Mouse (Mus musculus): Measurements from ENCODE around the gene AW011738.
A peak's percentile ranks its signal among the peaks of the same experiment; 100 is the strongest.

Gene AW011738

GRCm38 (mm10) chr4:156200623-156201475, 2.3 kb upstream of the AW011738 start, which contains the start of gene Isg15:
Gene Isg15, minus strand, starts transcription at chr4:156200818.
- DNase-seq (ENCODE audit: low spot score), result peak; percentile 63

DNA sequence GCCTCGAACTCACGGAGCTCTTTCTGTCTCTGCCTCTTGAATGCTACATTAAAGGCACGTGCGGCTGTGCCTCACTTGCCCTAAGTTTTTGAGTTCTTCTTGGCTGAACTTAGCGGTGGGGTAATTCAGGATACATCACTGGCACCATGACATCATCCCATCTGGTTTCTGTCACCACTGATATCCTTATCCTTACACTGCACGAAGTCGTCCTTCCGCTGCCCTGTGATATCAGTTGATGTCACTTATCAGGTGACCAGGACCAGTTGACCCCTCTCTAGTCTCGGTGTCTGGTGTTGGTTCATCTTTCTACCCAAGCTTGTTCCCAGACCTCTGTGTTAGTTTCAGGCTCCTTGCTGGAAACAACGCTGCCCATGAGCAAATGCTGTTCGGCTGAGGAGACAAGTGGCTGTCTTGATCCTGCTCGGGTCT, 626 bp upstream of the AW011738 start:
- no peak for DNase-seq (ENCODE audit: low spot score)

DNA sequence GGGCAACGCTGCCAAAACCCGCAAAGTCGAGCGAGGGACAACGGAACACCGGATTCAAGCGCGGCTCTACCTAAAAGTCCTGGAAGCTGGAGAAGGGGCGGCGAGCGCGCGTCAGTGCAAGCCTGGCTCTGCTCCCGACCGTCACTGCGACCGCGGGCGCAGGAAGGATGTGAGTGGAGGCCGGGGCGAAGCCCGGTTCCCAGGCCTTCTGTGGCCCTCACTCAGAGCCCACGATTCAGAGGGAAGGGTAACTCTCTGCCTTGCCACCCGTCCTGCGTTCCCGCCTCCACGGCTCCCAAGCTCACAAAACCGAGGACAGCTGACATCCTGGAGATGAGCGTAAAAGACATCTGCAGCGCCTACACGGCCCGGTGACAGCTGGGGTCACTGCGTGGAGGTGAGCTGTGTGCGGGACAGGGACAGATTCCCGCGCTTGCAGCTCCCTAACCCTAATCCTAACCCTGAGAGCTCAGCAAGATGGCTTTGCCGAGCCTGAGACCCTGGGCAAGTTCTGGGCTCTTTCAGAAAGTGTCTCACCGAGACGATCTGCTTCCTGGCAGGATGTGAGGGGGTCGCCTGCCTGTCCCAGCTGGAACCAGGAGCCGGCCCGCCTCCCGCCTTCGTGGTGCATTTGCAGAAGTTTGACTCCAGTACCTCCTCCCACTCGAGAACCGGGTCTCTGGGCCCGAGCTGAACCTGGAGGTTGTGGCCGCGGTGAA, 468 bp downstream of the AW011738 start:
- DNase-seq (ENCODE audit: low spot score), result peak; percentile 26

DNA sequence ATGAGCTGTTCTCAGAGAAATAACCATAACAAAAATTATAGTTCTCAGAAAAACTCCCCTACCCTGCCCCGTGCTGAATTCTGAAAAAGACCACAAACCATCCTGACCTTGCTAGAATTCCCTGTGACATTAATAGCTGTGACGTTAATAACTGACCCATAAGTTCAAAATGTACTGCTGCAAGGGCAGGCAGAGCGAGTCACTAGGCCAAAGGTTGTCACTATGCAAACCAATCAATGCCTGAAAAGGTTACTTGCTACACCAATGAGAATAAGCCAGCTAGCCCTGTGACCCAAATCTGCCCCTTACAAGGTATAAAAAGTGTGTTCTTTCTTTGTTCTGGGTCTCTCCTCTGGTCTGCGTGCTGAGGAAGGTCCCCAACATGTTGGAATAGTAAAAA, 5.8 kb downstream of the AW011738 start:
- DNase-seq (ENCODE audit: low spot score), result no peak

DNA sequence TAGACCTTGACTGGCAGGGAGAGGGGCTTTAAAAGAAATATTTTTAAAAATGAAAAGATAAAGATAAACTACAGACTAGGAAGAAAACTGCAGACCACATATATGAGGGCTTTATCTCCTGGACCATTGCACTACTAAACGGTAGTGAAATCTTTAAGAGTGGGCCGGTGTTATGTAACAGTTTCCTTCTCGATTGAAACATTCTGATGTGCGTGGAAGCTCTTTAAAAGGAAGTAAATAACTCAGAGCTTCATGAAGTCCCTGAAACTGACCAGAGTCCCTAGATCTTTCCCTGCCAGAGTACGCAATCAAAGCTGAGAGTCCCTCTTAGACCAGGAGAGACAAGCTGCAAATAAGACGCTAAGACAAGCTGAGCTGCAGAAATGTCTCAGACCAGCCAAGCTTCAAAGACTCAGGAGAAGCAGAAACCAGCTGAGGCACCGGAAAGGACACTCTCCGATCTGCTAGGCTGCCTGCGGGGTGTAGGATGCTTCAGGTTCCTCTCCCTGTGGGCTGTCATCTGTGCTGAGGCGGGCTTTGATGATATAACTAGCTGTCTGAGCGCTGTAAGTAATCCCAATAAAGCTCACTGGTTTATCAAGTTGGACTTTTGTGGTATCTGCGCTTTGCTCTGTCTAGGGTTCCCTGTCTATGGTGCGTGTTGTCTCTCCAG, 7.0 kb downstream of the AW011738 start:
- DNase-seq (ENCODE audit: low spot score), result no peak

DNA sequence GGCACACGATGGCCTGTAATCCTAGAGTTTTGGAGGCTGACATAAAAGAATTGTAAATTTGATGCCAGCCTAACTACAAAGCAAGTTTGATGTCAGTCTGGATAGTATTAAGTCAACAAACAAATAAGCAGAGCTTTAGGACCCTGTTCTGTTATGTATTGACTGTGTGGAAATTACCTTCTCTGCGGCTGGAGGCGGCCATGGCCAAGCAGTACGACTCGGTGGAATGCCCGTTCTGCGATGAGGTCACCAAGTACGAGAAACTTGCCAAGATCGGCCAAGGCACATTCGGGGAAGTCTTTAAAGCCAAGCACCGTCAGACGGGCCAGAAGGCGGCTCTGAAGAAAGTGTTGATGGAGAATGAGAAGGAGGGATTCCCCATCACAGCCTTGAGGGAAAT, 10.0 kb downstream of the AW011738 start:
- DNase-seq (ENCODE audit: low spot score), result no peak

DNA sequence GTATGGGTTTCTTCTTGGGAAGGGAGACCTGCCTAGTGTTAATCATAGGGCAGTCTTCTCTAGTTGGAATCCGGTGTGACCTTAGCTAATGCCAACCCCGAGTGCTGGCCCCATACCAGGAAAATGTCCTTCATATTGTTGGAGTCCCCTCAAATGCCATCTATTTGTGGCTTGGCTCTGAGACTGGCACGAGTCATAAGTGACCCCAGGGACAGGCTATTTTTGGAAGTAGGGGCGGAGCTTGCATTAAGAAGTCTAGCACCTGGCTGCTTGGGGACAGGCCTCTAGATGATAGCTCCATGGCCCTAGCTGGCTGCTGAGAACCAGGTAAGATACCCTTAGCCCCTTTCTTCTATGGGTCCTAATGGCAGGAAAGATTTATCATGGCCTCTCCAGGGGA, 12.5 kb downstream of the AW011738 start, which contains the start of gene Perm1:
Gene Perm1 (plus strand): TSS at position 220 of the 400 bp plus-strand sequence.
- no peak for DNase-seq (ENCODE audit: low spot score)

GRCm38 (mm10) chr4:156216196-156216595, 13.1 kb downstream of the AW011738 start:
- no peak for DNase-seq (ENCODE audit: low spot score)

DNA sequence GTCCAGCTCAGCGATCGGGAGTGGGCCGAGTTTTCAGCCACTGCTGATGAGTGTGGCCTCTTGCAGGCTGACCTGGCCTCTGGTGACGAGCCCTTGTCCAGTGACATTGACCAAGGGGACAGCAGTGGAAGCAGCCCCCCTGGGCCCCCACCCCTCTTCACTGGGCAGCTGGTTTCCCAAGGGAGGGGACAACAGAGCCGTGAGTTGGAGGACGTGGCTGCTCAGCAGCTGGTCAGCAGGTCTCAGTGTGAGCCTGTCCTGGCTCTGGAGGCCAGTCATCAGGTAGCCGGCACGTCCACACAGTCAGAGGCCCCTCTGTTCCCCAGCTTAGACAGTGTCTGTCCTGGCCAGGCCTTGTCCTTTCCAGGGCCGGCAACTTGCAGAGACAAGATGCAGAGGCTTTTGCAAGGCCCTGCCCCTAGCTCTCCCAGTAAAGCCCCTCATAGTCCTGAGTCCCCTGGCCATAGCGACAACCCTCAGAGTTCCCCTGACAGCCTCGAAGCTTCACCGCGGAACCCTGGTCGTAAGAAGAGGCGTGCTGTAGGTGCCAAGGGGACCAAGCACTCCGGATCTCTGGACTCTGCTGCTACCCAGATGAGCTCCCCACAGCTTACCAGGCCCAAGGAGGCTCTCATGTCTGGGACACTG, 14.0 kb downstream of the AW011738 start:
- no peak for DNase-seq (ENCODE audit: low spot score)

- DNase-seq (ENCODE audit: low spot score), result no peak
Observed at GRCm38 (mm10) chr4:156217838-156218237, 14.7 kb downstream of the AW011738 start.

DNA sequence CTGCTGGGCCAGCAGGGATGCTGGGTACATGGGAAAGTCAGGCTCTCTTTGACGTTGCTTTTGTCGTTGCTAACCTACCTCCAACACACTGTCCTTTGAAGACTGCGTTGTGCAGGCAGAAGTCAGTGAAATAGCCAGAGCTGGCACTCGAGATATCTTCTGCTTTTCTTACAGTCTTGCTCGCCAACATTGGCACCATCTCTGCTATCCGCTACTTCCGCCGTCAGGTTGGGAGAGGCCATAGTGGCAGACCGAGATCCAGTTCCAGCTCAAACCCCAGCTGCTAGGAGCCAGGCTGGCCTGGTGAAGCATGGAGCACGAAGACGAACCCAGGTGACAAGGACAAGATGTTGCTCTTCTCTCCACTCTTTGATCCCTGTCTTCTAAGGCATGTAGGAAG, 16.8 kb downstream of the AW011738 start:
- no peak for DNase-seq (ENCODE audit: low spot score)

DNA sequence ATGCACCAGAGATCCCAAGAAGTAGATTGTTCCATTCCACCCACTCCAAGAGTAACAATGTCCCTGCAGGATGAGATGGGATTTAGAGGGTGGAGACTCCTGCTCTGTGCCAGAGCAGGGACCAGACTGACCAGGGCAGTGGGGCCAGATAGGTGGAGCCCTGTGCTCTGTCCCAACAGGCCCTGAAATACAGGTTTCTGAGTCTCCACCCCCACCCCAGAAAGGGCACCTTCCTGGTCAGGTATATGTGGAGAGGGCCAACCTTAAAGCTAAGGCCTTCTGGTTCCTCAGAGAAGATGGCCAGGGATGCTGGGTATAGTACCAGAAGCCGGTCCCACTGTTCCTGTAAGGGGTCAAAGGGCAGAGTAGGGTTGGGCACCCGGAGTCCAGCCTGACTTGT, 21.2 kb downstream of the AW011738 start:
- no peak for DNase-seq (ENCODE audit: low spot score)

- DNase-seq (ENCODE audit: low spot score), result no peak
Observed at GRCm38 (mm10) chr4:156227752-156228392, 24.8 kb downstream of the AW011738 start.

DNA sequence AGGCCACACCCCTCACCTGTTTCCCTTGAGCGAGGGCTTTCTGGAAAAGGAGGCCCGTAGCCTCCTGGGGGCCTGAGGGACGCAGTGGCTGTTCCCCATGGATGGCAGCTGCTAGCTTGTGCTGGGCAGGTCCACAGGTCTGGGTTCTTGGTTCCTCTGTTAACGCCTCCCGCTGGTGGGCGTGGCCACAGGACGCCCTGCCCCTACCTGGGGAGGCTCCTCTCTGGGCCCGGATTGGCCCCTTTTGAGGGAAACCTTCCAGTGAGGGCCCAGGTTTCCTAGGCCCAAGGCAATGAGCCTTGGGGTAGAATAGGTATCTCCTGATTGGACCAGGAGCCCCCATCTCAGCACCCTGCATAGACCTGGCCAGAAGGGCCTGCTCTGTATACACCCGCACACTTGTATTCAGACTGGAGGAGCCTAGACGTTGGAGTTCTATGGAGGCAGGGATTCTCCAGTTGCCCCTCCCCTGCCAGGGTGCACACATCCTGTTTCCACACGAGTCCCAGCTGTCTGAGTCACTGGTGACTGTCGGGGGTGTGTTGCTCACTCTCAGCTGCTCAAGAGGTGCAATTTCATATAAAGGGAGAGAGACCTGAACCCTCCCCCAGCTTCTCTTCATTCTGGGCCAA, 25.4 kb downstream of the AW011738 start:
- DNase-seq (ENCODE audit: low spot score), result no peak

DNA sequence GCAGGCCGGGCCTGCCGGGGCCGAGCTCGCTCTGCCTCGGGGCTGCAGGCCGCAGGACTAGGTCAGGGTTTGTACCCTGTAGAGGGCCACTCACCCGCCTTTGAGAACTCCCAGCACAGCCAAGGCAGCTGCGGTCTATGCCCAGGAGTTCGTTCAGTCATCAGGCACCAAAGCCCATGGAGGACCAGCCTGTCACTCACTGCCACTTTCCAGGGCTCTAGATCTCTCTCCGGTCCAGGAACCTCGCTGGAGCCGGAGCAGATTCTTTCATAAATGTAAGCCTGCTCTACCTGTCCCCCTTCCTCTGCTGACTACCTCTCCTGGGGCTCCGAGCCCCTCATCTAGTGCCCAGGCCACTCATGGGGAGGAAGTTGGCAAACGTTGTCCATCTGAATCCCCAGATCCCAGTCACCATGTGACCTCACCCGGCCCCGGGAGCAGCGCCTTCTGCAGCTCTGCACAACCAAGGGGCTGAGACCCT, 31.0 kb downstream of the AW011738 start:
- no peak for DNase-seq (ENCODE audit: low spot score)

DNA sequence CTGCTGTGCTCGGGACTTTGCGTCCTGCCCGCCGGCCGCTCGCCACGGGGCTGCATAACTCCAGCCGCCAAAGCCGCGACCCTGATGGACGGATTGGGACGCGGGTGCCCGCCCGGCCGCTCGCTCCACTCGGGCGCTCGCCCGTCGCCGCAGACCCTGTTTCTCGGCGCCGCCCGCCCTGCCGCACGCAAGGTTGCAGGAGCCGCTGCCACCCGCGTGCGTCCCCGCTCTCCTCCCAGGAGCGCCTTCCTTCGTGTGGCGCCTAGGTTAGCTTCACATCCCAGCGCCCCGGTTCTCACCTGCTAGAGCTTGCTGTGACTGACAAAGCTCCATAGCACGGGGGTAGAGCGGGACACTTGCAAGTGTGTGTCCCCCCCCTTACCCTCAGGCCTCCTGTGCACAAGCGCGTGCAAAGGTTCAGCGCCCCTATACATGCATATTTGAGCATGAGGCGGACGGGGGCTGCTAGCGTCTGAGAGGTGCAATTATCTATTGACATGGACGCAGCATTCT, 31.7 kb downstream of the AW011738 start, which contains the start of gene Plekhn1:
Gene Plekhn1 (minus strand): TSS at position 157 of the 513 bp plus-strand sequence.
- peak; percentile 68 for DNase-seq (ENCODE audit: low spot score)

- DNase-seq (ENCODE audit: low spot score), result no peak
Observed at GRCm38 (mm10) chr4:156235360-156235770, 32.3 kb downstream of the AW011738 start.

GRCm38 (mm10) chr4:156235808-156236533, 32.9 kb downstream of the AW011738 start, which contains the start of gene Noc2l:
Gene Noc2l, plus strand, starts transcription at chr4:156236010.
- peak; percentile 91 for DNase-seq (ENCODE audit: low spot score)

DNA sequence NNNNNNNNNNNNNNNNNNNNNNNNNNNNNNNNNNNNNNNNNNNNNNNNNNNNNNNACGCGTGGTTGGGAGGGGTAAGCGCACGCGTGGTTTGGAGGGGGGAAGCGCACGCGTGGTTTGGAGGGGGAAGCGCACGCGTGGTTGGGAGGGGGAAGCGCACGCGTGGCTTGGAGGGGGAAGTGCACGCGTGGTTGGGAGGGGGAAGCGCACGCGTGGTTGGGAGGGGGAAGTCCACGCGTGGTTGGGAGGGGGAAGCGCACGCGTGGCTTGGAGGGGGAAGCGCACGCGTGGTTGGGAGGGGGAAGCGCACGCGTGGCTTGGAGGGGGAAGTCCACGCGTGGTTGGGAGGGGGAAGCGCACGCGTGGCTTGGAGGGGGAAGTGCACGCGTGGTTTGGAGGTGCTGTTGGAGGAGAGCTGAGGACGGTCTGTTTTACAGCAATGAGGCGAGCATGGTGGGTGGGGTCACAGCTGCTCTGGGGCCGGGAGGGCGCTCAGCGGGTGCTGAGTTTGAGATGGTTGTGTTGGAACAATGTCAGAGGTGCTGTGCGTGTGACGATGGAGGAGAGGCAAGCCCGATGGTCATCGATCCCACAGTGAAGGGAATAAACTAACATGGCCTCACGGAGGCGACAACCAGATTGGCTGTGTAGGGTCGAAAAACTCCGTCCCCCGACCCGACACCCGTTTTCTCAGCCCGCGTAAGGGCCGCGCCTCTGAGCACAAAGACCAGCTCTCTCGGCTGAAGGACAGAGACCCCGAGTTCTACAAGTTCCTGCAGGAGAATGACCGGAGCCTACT, 33.7 kb downstream of the AW011738 start:
- no peak for DNase-seq (ENCODE audit: low spot score)

Data from T-cell, adult 2 months (primary cell).